Mouse (Mus musculus) gastrocnemius, postnatal 36 days (tissue): ENCODE data around the gene Klk1b24. TPM values are rescaled to one million over a fixed set of nuclear protein-coding genes. Genes with fewer than 3 reads are reported as not detected.
"Not testable (repeated sequence)": the region's sequence is repeated elsewhere in the genome, so short reads cannot be mapped to it uniquely, and the experiment has no call there.

Experiments
- DNase-seq, 2 experiments: peaks; one replicate each; pipeline ENCODE4 v3.0.0; 2022
- intact Hi-C: fragments of 180-260 bp; cut with DNase I; formaldehyde crosslinking; loops from one replicate; pipeline ENCODE4 v1.15.1; 2025
- long read RNA-seq, 2 experiments: library from polyadenylated mRNA; stranded (forward); transcript quantifications; one replicate each; pipeline ENCODE4 v2.0.0; 2021
- total RNA-seq, 2 experiments: library from RNA; stranded (reverse); gene quantifications; 2 replicates each; pipeline ENCODE4 v1.2.3; 2021

The Klk1b24 gene
- total RNA-seq, result not detected
- long read RNA-seq, experiment 1, result 0 reads
- long read RNA-seq, experiment 2, result 0 reads

DNA sequence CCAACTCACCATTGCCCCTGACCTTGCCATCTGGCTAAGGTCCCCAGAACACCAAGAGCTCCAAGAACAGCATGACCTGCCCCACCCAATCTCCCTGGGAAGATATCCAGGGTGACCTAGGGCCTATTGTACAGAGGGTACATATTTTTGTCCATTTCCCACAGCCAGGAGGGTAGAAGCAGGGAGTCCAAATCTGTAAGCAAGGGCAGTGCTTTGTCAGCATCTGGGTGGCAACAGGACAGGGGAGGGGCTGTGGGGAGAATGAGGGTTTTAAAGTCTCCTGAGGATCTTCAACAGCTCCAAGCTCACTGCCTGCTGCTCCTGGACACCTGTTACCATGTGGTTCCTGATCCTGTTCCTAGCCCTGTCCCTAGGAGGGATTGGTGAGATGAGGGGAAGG lies at the start of gene Klk1b24:
Klk1b24 (plus strand) TSS at position 301 of the 400 bp plus-strand sequence.
- DNase-seq, intact Hi-C loops: not testable (repeated sequence)

DNA sequence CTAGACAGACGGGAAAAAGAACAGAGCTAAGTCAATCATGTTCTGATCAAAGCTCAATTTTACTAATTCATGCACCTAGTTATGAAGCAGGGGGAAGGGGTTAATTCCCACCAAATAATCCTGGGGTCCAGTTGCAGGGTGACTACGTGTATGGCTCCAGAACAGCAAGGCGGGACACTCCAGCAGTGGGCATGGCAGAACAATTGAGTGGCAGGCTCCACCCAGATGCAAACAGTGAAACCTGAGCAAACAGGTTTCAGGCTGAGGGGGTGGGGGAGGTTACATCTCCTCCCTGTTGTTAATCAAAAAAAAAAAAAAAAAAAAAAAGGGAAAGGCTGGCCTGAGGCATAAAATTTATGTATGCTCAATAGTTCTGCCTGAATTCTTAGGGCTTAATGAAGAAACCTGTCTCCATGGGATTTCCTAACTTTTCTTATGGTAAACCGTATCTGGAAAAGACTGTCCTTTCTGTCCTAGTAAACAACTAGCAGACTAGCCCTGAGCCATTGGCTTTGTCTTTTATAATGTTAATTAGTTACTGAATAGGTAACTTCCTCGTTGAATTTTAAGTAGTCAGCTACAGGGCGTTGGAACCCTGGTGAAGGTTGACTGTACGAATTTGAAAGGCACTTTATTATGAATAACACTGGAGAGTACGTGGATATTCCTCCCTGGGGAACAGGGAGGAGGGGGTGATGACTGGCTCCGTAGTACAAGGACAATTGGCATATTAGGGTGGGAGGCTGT lies 8.6 kb upstream of the Klk1b24 start:
- DNase-seq, result no peak
- intact Hi-C loops, result no loop called here

DNA sequence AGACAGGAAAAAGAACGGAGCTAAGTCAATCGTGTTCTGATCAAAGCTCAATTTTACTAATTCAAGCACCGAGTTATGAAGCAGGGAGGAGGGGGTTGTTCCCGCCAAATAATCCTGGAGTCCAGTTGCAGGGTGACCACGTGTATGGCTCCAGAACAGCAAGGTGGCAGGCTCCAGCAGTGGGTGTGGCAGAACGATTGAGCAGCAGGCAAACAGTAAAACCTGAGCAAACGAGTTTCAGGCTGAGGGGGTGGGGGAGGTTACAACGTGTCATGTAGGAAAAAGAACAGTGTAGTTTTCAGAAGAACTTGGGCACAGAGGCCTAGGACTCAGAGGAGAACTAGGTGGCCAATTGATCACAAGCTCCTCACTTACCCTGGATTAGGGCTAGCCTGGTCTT lies 1.5 kb upstream of the Klk1b24 start:
- DNase-seq, intact Hi-C loops: not testable (repeated sequence)

DNA sequence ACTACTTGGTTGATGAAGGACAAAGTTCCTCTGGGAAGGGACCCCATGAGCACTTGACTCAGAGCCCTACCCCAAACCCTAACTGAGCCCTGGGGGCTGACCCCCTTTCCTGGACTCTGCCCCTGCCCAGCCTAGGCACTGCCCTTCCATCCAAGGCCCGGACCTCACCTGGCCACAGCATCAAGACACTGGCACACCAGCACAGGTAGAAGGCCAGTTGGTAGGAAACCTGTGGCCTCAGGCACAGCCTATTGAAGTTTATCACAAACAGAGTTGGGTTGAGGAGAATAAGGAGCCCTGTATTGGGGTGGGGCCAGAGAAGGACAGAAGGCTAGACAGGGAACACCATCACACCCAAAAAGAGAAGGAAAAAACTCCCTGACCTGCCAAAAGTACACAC lies 5.4 kb downstream of the Klk1b24 start:
- intact Hi-C loops, DNase-seq: not testable (repeated sequence)

DNA sequence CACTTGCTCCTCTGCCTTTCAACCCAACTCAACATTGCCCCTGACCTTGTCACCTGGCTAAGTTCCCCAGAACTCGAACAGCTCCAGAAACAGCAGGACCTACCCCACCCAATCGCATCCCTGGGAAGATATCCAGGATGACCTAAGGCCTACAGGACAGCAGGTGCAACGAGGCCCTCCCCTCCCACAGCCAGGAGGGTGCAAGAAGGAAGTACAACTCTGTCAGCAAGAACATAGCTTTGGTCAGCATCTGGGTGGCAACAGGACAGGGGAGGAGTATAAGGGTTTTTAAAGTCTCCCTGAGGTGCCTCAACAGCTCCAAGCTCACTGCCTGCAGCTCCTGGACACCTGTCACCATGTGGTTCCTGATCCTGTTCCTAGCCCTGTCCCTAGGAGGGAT lies 9.9 kb downstream of the Klk1b24 start, which contains the start of gene Klk1b3:
Klk1b3 (plus strand) TSS at position 301 of the 400 bp plus-strand sequence.
- intact Hi-C loops, result no loop called here
- DNase-seq, result no peak

DNA sequence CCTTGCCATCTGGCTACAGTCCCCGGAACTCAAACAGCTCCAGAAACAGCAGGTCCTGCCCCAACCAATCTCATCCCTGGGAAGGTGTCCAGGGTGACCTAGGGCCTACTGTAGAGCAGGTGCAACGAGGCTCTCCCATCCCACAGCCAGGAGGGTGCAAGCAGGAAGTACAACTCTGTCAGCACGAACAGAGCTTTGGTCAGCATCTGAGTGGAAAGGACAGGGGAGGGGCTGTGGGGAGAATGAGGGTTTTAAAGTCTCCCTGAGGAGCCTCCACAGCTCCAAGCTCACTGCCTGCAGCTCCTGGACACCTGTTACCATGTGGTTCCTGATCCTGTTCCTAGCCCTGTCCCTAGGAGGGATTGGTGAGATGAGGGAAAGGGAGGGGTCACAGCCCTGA lies 19.1 kb downstream of the Klk1b24 start, which contains the start of gene Klk1b4:
Klk1b4 (plus strand) TSS at position 301 of the 400 bp plus-strand sequence.
- DNase-seq, intact Hi-C loops: not testable (repeated sequence)

DNA sequence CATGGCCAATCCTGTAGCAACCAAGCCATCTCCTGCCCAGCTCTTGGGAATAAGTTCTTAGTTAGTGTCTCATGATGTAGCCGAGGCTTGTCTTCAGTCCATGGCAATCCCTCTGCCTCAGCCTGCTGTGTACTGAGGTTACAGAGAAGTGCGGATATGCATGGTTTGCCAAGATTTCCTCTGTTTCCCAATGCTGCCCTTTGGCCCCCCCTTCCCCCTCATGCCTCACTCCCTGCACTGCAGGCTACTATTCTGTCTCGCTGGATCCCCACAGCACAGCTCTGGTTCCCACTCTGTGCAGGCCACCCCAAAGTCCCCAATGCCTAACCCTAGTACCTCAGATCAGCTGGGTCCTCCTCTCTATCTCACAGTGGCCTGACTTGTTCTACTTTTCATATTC lies 20.3 kb downstream of the Klk1b24 start:
- intact Hi-C loops, result no loop called here
- no peak for DNase-seq

DNA sequence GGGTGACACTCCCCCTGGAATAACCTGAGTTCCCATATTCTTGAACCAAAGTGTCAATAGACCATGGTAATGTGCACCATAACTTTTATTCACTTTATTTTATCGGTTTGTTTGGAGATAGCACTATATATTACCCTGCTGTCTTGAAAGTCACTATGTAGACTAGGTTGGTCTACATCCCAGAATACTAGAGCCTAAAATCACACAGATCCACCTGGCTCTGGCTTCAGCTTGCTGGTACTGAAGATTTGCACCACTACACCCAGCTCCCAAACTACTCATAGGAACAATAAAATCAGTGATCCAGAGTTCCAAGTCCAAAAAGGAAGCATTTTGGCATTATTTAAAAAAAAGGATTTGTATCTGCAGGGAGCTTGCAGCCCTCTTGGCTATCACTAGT lies 27.6 kb downstream of the Klk1b24 start, which contains the start of gene Klk1b5:
Klk1b5 (plus strand) TSS at position 301 of the 400 bp plus-strand sequence.
- intact Hi-C loops, result no loop called here
- DNase-seq, result no peak

DNA sequence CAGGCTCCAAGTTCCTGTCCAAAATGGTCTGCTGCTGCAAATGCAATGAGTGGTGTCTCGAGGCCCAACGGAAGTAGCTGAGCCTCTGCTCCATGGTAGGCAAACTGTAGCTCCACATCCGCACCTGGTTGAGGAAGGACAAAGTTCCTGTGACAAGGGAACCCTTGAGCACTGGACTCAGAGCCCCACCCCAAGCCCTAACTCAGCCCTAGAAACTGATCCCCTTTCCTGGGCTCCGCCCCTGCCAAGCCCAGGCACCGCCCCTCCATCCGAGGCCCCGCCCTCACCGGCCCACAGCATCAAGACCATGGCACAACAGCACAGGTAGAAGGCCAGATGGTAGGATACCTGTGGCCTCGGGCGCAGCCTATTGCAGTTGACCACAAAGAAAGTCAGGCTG lies 33.6 kb downstream of the Klk1b24 start:
- DNase-seq, intact Hi-C loops: not testable (repeated sequence)

DNA sequence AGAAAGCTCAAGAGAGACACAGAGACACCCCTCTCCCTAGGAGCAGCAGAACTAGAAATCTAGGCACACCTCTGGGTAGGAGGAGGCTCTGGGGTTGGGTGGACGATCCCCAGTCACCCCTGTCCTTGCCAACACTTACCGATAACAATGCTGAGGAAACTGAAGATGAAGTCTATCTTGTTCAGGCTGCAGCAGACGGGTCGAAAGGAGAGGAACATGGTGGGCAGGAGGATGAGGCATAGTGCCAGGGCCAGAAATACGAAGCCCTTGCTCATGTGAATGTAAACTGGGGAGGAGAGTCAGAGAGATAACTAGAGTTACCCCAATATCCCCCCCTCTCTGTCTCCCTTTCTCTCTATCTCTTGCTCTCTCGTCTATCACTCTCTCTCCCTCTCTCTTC lies 34.3 kb downstream of the Klk1b24 start:
- intact Hi-C loops, result not testable (repeated sequence)

DNA sequence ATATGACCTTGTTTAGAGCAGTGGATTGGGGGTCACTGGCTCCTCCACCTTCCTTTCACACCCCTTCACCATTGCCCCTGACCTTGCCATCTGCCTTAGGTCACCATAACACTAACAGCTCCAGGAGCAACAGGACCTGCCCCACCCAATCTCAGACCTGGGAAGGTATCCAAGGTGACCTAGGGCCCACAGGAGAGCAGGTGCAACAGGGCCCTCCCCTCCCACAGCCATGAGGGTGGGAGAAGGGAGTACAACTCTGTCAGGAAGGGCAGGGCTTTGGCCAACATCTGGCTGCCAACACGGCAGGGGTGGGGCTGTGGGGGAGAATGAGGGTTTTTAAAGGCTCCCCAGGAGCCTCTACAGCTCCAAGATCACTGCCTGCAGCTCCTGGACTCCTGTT lies 37.0 kb downstream of the Klk1b24 start, which contains the start of gene Klk1:
Klk1 (plus strand) TSS at position 285 of the 400 bp plus-strand sequence.
- intact Hi-C loops, result no loop called here
- DNase-seq, result no peak

More for the DNA sequence above, 34.3 kb downstream of the Klk1b24 start:
- not testable (repeated sequence) for DNase-seq

DNA sequence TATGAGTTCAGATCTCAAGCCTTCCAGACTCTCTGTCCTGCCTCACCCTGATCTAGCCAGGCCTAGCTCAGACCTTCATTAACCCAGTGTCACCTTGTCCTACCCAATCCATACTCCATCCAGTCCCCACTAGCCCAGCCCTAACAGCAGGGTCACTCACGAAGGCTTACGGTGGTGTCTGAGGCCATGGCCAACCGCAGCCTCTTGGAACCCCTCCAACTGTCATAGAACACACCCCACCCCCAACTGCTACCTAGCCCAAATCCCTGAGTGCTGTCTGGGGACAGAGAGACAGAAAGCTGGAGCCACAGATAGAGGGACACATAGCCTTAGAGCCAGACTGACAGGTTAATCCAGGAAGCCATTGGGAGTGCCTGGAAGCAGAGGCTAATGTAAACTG lies 47.9 kb downstream of the Klk1b24 start, which contains the start of gene Gm36864:
Gm36864 (plus strand) TSS at position 269 of the 400 bp plus-strand sequence.
- no peak for DNase-seq
- intact Hi-C loops, result no loop called here

DNA sequence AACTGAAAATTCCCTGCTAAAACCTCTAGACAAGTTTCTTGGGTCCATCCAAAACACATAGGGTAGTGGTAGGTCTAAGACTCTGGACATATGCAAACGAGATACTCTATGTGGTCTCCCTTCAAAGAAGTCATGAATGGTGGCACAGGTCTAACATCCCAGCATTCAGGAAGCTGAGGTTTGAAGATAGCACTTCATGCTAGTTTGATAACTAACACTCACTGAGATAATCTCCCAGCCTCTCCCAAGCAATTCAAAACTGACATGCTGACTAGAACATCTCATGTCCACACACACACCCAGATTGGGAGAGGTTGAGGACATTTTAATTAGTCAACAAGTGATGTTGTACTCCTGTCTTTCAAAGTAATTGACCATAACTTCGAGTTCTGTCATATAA lies 51.9 kb downstream of the Klk1b24 start:
- intact Hi-C loops, result no loop called here
- DNase-seq, result no peak

DNA sequence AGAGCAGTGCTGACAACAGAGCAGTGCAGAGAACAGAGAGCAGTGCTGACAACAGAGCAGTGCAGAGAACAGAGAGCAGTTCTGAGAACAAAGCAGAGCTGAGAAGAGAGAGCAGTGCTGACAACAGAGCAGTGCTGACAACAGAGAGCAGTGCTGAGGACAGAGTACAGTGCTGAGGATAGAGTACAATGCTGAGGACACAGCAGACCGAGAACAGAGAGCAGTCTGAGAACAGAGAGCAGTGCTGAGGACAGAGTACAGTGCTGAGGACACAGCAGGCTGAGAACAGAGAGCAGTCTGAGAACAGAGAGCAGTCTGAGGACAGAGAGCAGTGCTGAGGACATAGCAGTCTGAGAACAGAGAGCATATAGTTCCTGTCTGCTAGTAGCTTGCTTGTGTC lies 52.7 kb downstream of the Klk1b24 start:
- no peak for DNase-seq
- intact Hi-C loops, result no loop called here

DNA sequence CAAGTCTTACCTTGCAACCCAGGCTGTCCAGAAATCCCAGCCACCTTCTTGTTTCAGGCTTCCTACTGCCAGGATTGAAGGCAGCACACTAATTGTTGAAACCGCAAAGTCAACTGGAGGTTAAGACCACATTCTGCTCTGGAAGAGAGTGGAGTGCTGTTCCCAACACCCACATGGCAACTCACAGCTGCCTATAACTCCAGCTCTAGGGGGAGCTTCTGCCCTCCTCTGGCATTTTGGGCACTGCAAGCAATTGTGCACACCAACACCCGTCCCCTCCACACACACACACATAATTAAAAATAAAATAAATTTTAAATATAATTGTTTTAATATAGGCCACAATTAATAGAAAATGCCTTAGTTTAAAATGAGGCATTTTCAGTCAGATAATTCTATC lies 53.1 kb downstream of the Klk1b24 start:
- no peak for DNase-seq
- intact Hi-C loops, result no loop called here

Other genes starting within 250 kb of the Klk1b24 start
- gene Klk1b8, start 237.6 kb upstream of the Klk1b24 start, total RNA-seq, result not detected
- not detected for gene Klk1b1, start 221.5 kb upstream of the Klk1b24 start, total RNA-seq
- not detected for gene Klk1b9, start 212.2 kb upstream of the Klk1b24 start, total RNA-seq
- not detected for gene Klk1b11, start 192.4 kb upstream of the Klk1b24 start, total RNA-seq
- under 1 TPM; 0.43 to 0.49 TPM for gene Klk1b26, start 176.1 kb upstream of the Klk1b24 start, total RNA-seq
- not detected for gene Klk1b27, start 135.9 kb upstream of the Klk1b24 start, total RNA-seq
- gene Klk1b21, start 85.9 kb upstream of the Klk1b24 start, total RNA-seq, result not detected
- not detected for gene Klk1b22, start 75.6 kb upstream of the Klk1b24 start, total RNA-seq
- not detected for gene Klk1b16, start 51.5 kb upstream of the Klk1b24 start, total RNA-seq
- gene Klk1b3, start 10.0 kb downstream of the Klk1b24 start, total RNA-seq, result not detected
- gene Klk1b4, start 19.2 kb downstream of the Klk1b24 start, total RNA-seq, result not detected
- not detected for gene Klk1b5, start 27.7 kb downstream of the Klk1b24 start, total RNA-seq
- under 1 TPM in 1 of 2 experiments, not detected in 1; 0.42 TPM for gene Klk1, start 37.1 kb downstream of the Klk1b24 start, total RNA-seq
- gene Gm36864, start 47.9 kb downstream of the Klk1b24 start, total RNA-seq, result not detected
- gene 1700028J19Rik, start 58.5 kb downstream of the Klk1b24 start, total RNA-seq, result under 1 TPM; 0.23 to 0.30 TPM
- 1 to 10 TPM; 6.3 to 8.2 TPM for gene 2410002F23Rik, start 58.5 kb downstream of the Klk1b24 start, total RNA-seq
- not detected for gene Acp4, start 69.1 kb downstream of the Klk1b24 start, total RNA-seq
- gene Gm15517, start 73.2 kb downstream of the Klk1b24 start, total RNA-seq, result not detected
- gene Clec11a, start 118.7 kb downstream of the Klk1b24 start, total RNA-seq, result 1 to 10 TPM; 1.6 to 2.2 TPM
- under 1 TPM; 0.27 to 0.28 TPM for gene Shank1, start 122.0 kb downstream of the Klk1b24 start, total RNA-seq
- 1 to 10 TPM; 1.6 to 2.1 TPM for gene Syt3, start 195.9 kb downstream of the Klk1b24 start, total RNA-seq
- gene 1700008O03Rik, start 197.6 kb downstream of the Klk1b24 start, total RNA-seq, result not detected
- under 1 TPM in 1 of 2 experiments, not detected in 1; 0.20 TPM for gene Lrrc4b, start 240.8 kb downstream of the Klk1b24 start, total RNA-seq